Mouse (Mus musculus) layer of hippocampus, adult 2 months (tissue): ENCODE data around the gene Emsy. TPM values are rescaled to one million over a fixed set of nuclear protein-coding genes. Genes with fewer than 3 reads are reported as not detected.

Experiments
- DNase-seq, 2 experiments: peaks; one replicate each; pipeline ENCODE4 v3.0.0; 2022; ENCODE audit warnings: low spot score in 2 of 2
- H3K27ac ChIP-seq: fragments of 200-600 bp; 2 replicates; pipeline ENCODE4 v1.8.1; 2022
- H3K4me3 ChIP-seq: fragments of 200-600 bp; 2 replicates; pipeline ENCODE4 v1.8.1; 2022; ENCODE audit warnings: mild to moderate bottlenecking
- CTCF ChIP-seq: fragments of 200-600 bp; conservative IDR thresholded peaks from 2 replicates; pipeline ENCODE4 v1.8.1; 2022; ENCODE audit warnings: antibody characterized with exemption, mild to moderate bottlenecking, moderate library complexity
- total RNA-seq, 2 experiments: library from RNA; stranded (reverse); gene quantifications; 2 replicates each; pipeline ENCODE4 v1.2.3; 2021

The Emsy gene
- total RNA-seq, 2 experiments from 2014 or later, result 69.9 to 82.7 TPM

GRCm38 (mm10) chr7:98685895-98686294 lies 29.3 kb upstream of the Emsy start:
- no peak overlapping the region for H3K27ac ChIP-seq
- no peak overlapping the region for H3K4me3 ChIP-seq
- peak; percentile 58 for TF ChIP-seq CTCF
- DNase-seq, result no peak

- Histone ChIP-seq H3K27ac (no peak overlapping the region), H3K4me3 (no peak overlapping the region)
- DNase-seq, result no peak
- peak; percentile 37 for TF ChIP-seq CTCF
Measured at GRCm38 (mm10) chr7:98682821-98683220, 26.2 kb upstream of the Emsy start.

- DNase-seq, result no peak
- Histone ChIP-seq H3K4me3 (no peak overlapping the region), H3K27ac (no peak overlapping the region)
- no peak for TF ChIP-seq CTCF
Measured at GRCm38 (mm10) chr7:98680691-98681090, 24.1 kb upstream of the Emsy start.

GRCm38 (mm10) chr7:98678441-98678840 lies 21.9 kb upstream of the Emsy start:
- DNase-seq, result no peak
- H3K27ac ChIP-seq, result peak overlapping the region; percentile 58; the same call in 1 of the 2 replicates
- no peak overlapping the region for H3K4me3 ChIP-seq
- TF ChIP-seq CTCF, result no peak

GRCm38 (mm10) chr7:98677511-98677910 lies 20.9 kb upstream of the Emsy start:
- no peak for DNase-seq
- no peak for TF ChIP-seq CTCF
- no peak overlapping the region for H3K27ac ChIP-seq
- H3K4me3 ChIP-seq, result no peak overlapping the region

GRCm38 (mm10) chr7:98674344-98674743 lies 17.8 kb upstream of the Emsy start:
- Histone ChIP-seq H3K4me3 (no peak overlapping the region), H3K27ac (no peak overlapping the region)
- TF ChIP-seq CTCF, result no peak
- no peak for DNase-seq

- TF ChIP-seq CTCF, result no peak
- H3K4me3 ChIP-seq, result no peak overlapping the region
- peak overlapping the region; percentile 59; the same call in 1 of the 2 replicates for H3K27ac ChIP-seq
- DNase-seq, result peak; percentile 22 to 45
Measured at GRCm38 (mm10) chr7:98672241-98672955, 15.8 kb upstream of the Emsy start.

GRCm38 (mm10) chr7:98671416-98671815 lies 14.8 kb upstream of the Emsy start:
- no peak for TF ChIP-seq CTCF
- DNase-seq, result no peak
- Histone ChIP-seq H3K4me3 (no peak overlapping the region), H3K27ac (no peak overlapping the region)

- DNase-seq, result no peak
- Histone ChIP-seq H3K27ac (no peak overlapping the region), H3K4me3 (no peak overlapping the region)
- no peak for TF ChIP-seq CTCF
Measured at GRCm38 (mm10) chr7:98670831-98671230, 14.2 kb upstream of the Emsy start.

- Histone ChIP-seq H3K27ac (no peak overlapping the region), H3K4me3 (no peak overlapping the region)
- no peak for DNase-seq
- no peak for TF ChIP-seq CTCF
Measured at GRCm38 (mm10) chr7:98667956-98668746, 11.6 kb upstream of the Emsy start.

- peak in 1 of 2 experiments; percentile 22 for DNase-seq
- Histone ChIP-seq H3K27ac (peak overlapping the region; percentile 80; the same call in 1 of the 2 replicates), H3K4me3 (no peak overlapping the region)
- no peak for TF ChIP-seq CTCF
Measured at GRCm38 (mm10) chr7:98665726-98666125, 9.1 kb upstream of the Emsy start.

- TF ChIP-seq CTCF, result no peak
- H3K4me3 ChIP-seq, result no peak overlapping the region
- no peak for DNase-seq
- peak overlapping the region; percentile 80 for H3K27ac ChIP-seq
Measured at GRCm38 (mm10) chr7:98665166-98665565, 8.6 kb upstream of the Emsy start.

GRCm38 (mm10) chr7:98655681-98656530 lies 677 bp downstream of the Emsy start:
- Histone ChIP-seq H3K27ac (peak overlapping the region; percentile 96), H3K4me3 (peak overlapping the region; percentile 77)
- peak; percentile 77 to 86 for DNase-seq
- TF ChIP-seq CTCF, result peak; percentile 52
